Mouse (Mus musculus) spleen, embryonic (tissue): ENCODE results near the gene Fhl3.
"Not testable (repeated sequence)": the region's sequence is repeated elsewhere in the genome, so short reads cannot be mapped to it uniquely, and the experiment has no call there.

ENCODE experiments used
- CTCF ChIA-PET: fragments of 350-600 bp; sonication (Branson Sonifier 250); formaldehyde crosslinking; loops from one replicate; lab custom pipeline; 2022; lab: Charles Lee

The Fhl3 gene

GRCm38 (mm10) chr4:124682270-124682669 is 18.2 kb upstream of the Fhl3 start:
- CTCF ChIA-PET: interaction anchor here (0.7 to 0.9 kb wide), 2 partner anchors 56 to 120 kb away, joined by 3 to 4 read pairs; partner anchors contain the start of gene Mtf1

GRCm38 (mm10) chr4:124683474-124683873 is 17.0 kb upstream of the Fhl3 start:
- CTCF ChIA-PET: interaction anchor here (0.6 kb wide), 1 partner anchor 785 kb away, joined by 3 read pairs; no protein-coding TSS in a partner anchor

GRCm38 (mm10) chr4:124685004-124685403 is 15.5 kb upstream of the Fhl3 start:
- CTCF ChIA-PET: interaction anchor here (1.1 kb wide), 1 partner anchor 11 kb away, joined by 3 read pairs; no protein-coding TSS in a partner anchor

- CTCF ChIA-PET: interaction anchor here (1.1 kb wide), 1 partner anchor 10 kb away, joined by 3 read pairs; no protein-coding TSS in a partner anchor
Observed at GRCm38 (mm10) chr4:124685453-124685852, 15.0 kb upstream of the Fhl3 start.

- CTCF ChIA-PET: interaction anchor here (0.6 kb wide), 1 partner anchor 8 kb away, joined by 5 read pairs; no protein-coding TSS in a partner anchor
Observed at GRCm38 (mm10) chr4:124685897-124686402, 14.6 kb upstream of the Fhl3 start.

GRCm38 (mm10) chr4:124691455-124691854 is 9.0 kb upstream of the Fhl3 start:
- CTCF ChIA-PET: no interaction called here

- CTCF ChIA-PET: no interaction called here
Observed at GRCm38 (mm10) chr4:124692416-124692861, 8.1 kb upstream of the Fhl3 start.

GRCm38 (mm10) chr4:124693135-124693894 is 7.2 kb upstream of the Fhl3 start, which contains the start of gene Utp11:
Gene Utp11, minus strand, starts transcription at chr4:124693600.
- CTCF ChIA-PET: no interaction called here

- CTCF ChIA-PET: interaction anchor here (0.6 to 1.8 kb wide), 2 partner anchors 15 to 58 kb away, joined by 3 to 6 read pairs; no protein-coding TSS in a partner anchor
Observed at GRCm38 (mm10) chr4:124694572-124694971, 5.9 kb upstream of the Fhl3 start.

- CTCF ChIA-PET: interaction anchor here (1.1 to 1.8 kb wide), 2 partner anchors 11 to 14 kb away, joined by 3 to 6 read pairs; no protein-coding TSS in a partner anchor
Observed at GRCm38 (mm10) chr4:124695786-124696516, 4.5 kb upstream of the Fhl3 start.

GRCm38 (mm10) chr4:124699791-124700190 is 710 bp upstream of the Fhl3 start:
- CTCF ChIA-PET: interaction anchor here (0.5 to 0.6 kb wide), 2 partner anchors 18 to 231 kb away, joined by 6 to 8 read pairs; no protein-coding TSS in a partner anchor

GRCm38 (mm10) chr4:124701052-124701845 is 748 bp downstream of the Fhl3 start:
- CTCF ChIA-PET: interaction anchor here (0.5 to 0.6 kb wide), 3 partner anchors 15 to 1181 kb away, joined by 3 to 5 read pairs (median 3); no protein-coding TSS in a partner anchor

- CTCF ChIA-PET: interaction anchor here (0.6 kb wide), 2 partner anchors 14 to 99 kb away, joined by 3 read pairs; no protein-coding TSS in a partner anchor
Observed at GRCm38 (mm10) chr4:124701916-124702315, 1.4 kb downstream of the Fhl3 start.

- CTCF ChIA-PET: no interaction called here
Observed at GRCm38 (mm10) chr4:124703406-124703805, 2.9 kb downstream of the Fhl3 start.

- CTCF ChIA-PET: no interaction called here
Observed at GRCm38 (mm10) chr4:124703881-124704796, 3.6 kb downstream of the Fhl3 start.

GRCm38 (mm10) chr4:124704797-124705474 is 4.4 kb downstream of the Fhl3 start:
- CTCF ChIA-PET: no interaction called here

GRCm38 (mm10) chr4:124705661-124706269 is 5.3 kb downstream of the Fhl3 start:
- CTCF ChIA-PET: no interaction called here

GRCm38 (mm10) chr4:124707381-124708199 is 7.1 kb downstream of the Fhl3 start:
- CTCF ChIA-PET: not testable (repeated sequence)
